Mouse (Mus musculus): ENCODE measurements around the gene Csf2. TPM values are rescaled to one million over a fixed set of nuclear protein-coding genes. Genes with fewer than 3 reads are reported as not detected.

Csf2 gene
- total RNA-seq, 2 experiments from 2014 or later: not detected

DNA sequence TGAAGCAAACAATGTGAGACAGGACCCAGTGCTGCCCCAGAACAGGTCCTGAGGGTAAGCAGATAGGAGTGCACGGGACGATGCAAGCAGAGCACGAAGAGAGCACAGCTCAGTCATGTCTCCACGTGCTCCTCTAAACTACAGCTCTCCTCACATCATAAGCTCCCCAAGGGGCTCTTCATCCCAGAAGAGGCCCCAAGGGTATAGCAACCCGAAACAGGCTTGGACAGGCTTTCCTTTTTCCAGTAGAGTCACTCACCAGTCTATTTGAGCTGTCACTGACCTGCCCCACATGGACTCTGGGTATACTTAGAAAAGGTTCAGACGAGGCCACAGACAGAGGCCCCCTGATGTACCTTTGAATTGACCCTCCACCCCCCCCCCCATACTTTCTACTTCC is 5.0 kb downstream of the Csf2 start:
- no peak for ATAC-seq (replicated peaks; ENCODE audit: poor library complexity, severe bottlenecking)

DNA sequence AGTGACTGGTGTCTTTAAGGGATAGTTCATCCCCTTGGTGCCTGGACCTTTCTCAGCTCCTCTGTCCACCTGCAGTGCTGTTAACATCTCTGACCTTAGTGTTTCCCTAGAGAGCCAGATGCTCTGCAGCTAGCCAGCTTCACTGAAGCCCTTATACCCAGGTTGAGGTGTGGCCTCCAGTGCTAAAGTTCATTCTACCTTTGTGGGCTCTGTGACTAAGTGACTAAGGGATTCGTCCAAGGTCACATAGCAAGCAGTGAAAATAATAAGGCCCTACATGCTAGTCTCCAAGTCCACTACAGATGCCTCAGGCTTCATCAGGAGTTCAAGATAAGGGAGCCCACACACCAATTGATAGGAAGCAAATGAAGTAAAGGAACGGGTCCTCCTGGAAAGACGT is 7.0 kb downstream of the Csf2 start:
- ATAC-seq (replicated peaks; ENCODE audit: poor library complexity, severe bottlenecking): no peak

DNA sequence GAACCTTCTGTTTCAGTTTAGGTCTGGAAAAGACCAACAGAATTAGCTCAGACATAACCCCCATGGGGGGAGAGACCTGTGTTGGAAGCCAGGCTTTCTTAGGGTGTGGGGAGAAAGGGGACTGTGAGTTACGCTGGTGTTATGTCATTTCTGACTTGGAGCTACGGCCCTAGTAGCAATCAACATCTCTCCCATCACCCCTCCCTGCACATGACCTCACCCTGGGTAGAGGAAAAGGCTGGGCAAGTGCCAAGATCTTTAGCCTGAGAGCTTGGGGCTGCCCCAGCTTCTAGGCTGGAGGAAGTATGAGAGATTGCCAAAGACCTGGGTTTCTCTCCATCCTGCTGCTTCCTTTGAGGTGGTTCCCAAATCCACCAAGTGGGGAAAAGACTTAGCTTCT is 12.5 kb downstream of the Csf2 start:
- ATAC-seq (replicated peaks; ENCODE audit: poor library complexity, severe bottlenecking): peak; percentile 89

DNA sequence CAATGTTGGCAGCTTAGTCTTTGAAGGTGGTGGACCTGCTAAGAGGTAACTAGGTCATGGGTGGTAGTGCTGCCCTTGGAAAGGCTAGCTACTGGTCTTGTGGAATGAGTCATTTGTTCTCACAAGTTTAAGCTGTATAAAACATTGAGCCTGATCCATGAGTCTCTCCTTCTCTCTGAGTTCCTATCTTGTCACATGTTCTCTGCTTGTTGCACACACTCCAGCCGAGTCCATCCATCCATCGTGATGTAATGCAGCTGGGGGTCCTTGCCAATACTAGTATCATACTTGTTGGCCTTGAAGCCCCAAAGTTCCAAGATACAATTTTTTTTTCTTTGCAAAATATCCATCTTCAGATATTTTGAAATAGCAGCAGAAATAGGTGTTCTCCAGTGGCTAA is 22.0 kb downstream of the Csf2 start:
- no peak for ATAC-seq (replicated peaks; ENCODE audit: poor library complexity, severe bottlenecking)

DNA sequence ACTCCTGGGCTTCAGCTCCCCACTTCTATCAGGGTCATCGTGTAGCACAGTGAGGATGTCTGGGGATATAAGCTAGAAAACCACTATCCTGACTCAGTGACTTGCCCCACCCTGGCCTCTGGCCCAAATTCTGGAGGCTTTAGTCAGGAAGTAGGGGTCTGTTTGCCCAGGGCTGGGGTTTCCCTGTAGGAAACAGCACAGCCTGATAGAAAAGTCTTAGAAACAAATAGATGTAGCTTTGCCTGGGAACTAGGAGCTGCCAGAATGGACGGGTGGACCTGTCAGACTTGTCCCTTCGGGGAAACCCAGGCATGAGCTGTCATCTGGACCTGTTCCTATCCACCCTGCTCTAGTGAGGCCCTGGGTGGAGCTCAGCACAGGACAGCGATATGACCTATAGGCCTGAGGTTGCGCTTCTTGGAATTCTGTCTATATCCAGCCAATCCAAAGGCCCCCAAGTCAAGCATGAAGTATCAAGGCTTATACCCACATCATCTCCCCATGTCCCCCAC is 24.9 kb downstream of the Csf2 start:
- ATAC-seq (replicated peaks; ENCODE audit: poor library complexity, severe bottlenecking): no peak; the same call in 1 of the 2 replicates

DNA sequence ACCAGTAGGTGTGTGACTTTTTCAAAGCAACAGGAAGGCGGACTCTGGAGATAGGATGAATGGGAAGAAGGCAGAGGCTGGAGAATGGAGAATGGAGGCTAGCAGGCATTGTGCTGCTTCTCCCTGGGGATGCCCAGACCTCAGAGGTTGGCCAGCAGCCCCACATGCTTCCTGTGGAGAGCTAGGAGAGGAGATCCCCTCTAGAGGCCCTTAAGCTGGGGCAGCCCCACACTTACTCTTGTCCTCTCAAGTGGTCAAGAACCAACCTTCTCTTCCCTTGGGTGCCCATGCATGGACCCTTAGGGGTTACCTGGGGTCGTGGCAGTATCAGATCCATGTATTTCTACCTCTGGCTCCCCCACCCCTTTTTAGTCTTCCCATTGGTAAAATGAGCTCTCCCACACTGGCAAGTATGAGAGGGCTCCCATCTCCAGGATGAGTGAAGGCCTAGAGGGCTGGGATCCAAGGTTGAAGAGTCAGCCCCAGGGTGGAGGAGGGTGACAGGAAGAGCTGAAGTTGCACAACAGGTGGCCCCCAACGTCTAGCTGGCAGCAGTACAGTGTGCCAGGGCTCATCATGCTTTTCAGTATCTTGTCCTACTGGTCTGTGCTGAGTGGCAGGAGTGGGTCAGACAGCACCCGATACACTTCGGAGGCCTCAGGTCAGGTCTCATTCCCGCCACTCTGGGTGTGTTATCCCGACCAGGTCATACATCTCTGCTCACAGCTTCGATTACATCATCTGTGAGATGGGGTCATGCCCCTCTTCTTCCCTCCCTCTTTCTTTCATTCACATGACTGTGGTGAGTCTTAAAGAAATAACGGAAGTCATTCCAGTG is 25.6 kb downstream of the Csf2 start:
- peak; percentile 55 for ATAC-seq (replicated peaks; ENCODE audit: poor library complexity, severe bottlenecking)

DNA sequence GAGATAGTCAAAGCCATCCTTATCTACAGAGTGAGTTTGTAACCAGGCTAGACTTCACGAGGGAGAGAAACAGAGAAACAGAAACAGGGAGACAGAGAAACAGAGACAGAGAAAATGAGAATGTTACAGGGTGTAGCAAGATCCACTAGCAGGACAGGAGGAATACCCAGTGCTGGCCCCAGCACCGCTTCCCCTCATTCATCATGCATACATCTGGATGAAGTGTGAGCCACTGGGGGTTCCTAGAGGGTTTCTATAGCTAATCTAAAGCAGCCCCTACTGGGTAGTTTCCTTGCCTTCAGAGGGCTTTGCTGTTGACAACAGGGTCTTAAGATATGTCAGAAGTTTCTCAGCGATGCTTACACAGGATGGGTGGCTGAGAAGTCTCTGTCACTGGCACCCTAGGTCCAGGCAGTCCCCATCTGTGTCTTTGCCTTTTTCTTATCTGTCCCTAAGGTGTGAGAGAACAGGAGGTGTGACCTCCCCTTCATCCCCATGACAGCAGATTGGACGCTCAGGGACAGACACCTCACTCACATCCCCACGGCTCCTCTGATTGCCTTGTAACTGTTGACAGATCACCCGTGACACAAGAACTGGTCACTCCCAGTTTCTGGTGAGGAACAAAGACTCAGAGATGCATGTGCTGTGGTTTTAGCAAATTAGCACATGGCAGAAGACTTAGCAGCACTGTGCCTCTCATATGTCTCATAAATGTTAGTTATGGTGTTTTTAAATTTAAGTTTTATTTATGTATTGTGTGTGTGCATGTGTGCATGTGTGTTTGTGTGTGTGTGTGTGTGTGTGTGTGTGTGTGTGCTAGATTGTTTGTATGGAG is 29.3 kb downstream of the Csf2 start:
- ATAC-seq (replicated peaks; ENCODE audit: poor library complexity, severe bottlenecking): no peak

DNA sequence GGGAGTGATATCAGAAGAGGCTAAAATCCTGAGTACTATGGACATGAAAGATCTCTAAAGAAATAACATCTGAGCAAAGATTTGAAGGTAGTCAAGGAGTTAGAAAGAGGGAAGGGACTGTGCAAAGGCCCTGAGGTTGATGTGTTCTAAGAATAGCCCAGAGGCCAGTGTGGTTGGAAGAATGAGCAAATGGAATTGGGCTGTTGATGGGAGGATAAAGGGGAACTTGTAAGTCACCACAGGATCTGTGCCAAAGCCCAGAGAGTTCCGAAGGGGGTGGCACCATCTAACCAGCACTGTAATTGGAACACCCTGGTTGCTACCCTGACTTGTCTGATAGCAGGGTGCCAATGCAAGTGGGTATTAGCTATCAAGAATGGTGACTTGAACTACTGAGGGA is 30.3 kb downstream of the Csf2 start:
- ATAC-seq (replicated peaks; ENCODE audit: poor library complexity, severe bottlenecking): peak; percentile 32; the same call in 1 of the 2 replicates

DNA sequence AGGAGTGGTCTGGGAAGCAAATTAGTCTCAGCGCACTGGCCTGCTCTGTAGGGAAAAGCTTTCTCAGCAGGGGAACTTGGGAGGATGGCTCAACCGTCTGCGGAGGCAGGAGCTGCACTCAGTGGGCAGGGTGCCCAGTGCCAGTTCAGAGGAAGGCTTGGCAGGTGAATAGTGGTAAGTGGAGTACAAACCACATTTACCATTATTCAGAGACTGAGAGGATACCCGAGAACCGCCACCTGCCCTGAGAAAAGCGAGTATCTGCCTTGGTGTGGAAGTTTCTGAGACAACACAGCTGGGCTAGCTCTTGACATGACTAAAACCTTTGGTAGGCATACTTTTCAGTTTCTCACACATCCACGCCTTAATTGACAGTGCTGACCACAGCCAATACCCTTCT is 32.1 kb downstream of the Csf2 start:
- ATAC-seq (replicated peaks; ENCODE audit: poor library complexity, severe bottlenecking): 0 out of 2 replicates have a peak, but pooled peaks have one; percentile 8

DNA sequence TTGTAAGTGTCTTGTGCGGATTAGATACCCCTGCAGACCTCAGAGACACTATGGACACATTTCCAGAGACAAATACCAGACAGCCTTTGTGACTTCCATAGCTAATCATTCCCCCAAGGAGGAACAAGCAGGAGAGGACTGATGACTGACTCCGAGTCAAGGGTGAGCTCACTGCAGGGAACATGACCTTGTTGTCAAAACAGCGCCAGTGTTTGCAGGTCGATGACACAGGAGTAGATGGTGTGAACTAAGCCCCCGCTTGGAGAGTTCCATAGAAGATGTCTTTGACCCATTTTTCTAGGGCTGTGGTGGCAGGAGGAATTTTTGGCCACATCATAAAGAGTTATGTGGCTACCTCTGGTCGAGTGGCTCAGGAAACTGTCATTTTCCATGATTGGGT is 33.4 kb downstream of the Csf2 start:
- ATAC-seq (replicated peaks; ENCODE audit: poor library complexity, severe bottlenecking): no peak

DNA sequence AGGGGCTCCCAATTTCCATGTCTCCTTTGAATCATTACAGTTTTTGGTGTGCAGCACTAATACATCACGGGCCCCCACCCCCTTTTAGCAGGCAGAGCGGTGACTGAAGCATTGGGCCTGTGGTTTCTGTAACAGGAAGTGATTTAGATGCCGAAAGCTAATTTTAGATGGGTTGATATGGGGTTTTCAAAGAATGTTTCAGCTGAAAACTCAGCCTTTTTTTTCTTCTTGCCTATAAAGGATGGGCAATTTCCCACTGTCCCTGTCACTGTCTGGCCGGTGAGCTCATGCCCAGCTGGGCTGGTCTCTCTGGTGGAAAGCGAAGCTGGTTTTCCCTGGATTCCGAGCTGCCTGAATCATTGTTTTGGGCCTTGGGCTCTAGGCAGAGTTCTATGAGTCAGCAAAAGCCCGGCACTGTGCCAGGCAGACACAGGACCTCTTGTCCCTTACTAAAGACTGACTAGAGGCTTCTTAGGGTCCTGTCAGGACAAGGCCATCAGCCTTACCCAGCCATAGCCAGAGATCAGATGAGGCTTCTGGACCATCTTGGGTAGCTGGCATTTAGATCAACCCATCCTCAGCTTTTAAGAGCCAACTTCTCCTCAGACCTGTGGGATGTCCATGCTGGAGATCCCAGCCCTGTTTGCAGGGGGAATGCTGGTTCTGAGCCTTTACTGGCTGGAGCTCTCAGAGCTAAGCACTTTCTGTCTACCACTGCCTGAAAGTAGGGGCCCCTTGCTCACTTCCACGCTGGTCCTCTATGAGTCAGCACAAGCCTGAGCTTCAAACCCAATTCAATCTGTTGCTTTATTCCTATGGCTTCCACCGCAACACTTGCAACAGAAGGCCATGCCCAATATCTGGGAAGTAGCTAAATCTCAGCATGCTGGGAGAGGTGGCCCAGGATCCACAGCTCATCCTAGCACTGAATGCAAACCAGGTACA is 34.7 kb downstream of the Csf2 start:
- peak; percentile 64 for ATAC-seq (replicated peaks; ENCODE audit: poor library complexity, severe bottlenecking)

DNA sequence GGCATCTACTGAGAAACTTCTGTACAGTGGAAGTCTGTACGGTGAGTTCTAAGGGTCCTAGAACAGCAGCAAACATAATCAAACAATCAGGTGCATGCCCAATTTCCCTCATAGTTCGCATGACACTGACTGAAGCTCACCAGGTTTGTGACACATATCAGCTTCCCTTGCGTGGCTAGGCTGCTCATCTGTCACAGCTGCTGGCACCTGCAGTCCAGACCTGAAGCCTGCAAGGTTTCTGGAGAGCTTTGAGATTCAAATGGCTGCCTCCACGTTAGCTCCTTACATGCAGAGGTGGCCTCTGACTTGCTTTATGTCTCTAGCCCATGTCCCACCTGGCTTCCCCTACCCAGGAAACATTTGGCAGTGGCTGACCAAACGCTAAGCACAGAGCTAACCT is 35.8 kb downstream of the Csf2 start:
- ATAC-seq (replicated peaks; ENCODE audit: poor library complexity, severe bottlenecking): no peak

DNA sequence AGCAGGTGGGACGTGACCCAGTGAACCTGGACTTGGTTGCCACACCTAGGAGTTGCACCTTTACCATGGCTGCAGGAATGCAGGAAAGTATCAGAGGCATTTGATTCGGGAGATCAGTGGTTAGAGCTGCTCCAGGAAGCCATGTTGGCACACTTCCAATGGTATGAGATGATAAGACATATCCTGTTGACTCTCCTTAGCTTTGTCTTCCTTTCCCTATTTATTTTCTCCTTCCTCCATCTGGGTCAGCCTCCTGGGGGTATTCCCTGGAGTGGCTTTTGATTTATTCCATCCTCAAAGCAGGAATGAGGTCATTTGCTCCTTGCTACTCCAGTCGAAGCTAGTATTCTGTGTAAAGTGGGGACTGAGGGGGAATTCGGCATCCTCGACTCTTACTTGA is 42.5 kb downstream of the Csf2 start:
- ATAC-seq (replicated peaks; ENCODE audit: poor library complexity, severe bottlenecking): no peak

DNA sequence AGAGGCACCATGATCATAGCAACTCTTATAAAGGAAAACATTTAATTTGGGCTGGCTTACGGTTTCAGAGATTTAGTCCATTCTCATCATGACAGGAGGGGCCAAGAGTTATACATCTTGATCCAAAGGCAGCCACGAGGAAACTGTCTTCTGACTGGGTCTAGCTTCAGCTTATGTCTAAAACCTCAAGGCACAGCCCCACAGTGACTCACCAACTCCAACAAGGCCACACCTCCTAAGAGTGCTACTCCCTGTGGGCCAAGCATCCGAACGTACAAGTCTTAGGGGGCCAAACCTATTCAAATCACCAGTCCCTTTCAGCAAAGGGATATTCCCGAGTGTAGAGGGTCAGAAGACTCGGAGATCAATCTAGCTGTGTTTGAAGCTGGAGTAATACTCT is 44.1 kb downstream of the Csf2 start:
- no peak for ATAC-seq (replicated peaks; ENCODE audit: poor library complexity, severe bottlenecking)

DNA sequence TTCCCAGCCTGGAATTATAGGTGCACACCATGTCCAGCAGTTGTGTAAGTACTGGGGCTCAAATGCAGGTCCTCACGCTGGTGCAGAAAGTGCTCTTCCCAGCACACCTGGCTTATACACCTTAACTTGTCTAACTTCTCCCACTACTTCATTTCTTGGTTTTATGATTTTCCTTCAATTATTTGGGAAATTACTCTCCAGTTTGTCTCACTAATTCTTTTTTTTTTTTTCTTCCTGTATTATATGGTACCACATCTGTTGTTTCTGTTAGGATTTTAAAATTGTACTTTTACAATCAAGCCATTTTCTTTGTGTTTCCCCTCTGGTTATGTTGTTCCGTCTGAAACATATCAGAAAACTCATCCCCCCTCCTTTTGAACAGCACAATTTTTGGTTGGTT is 44.7 kb downstream of the Csf2 start:
- no peak for ATAC-seq (replicated peaks; ENCODE audit: poor library complexity, severe bottlenecking)

DNA sequence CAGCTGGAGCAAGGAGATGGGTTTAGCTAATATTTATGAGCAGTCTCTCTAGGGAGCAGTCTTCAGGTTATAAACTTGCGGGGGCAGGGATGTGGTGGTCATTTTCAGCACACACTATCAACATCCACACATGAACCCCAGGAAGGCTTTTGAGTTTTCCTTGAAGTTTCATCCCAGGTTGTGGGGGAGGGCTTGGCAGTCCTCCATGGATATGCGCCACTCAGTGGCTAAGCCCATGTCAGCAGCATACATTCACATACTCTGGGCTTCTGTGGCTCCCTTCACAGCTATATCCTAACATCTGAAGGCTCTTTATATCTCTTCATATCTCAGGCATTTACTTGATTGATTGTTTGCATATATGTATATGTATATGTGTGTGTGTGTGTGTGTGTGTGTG is 46.3 kb downstream of the Csf2 start:
- ATAC-seq (replicated peaks; ENCODE audit: poor library complexity, severe bottlenecking): no peak

DNA sequence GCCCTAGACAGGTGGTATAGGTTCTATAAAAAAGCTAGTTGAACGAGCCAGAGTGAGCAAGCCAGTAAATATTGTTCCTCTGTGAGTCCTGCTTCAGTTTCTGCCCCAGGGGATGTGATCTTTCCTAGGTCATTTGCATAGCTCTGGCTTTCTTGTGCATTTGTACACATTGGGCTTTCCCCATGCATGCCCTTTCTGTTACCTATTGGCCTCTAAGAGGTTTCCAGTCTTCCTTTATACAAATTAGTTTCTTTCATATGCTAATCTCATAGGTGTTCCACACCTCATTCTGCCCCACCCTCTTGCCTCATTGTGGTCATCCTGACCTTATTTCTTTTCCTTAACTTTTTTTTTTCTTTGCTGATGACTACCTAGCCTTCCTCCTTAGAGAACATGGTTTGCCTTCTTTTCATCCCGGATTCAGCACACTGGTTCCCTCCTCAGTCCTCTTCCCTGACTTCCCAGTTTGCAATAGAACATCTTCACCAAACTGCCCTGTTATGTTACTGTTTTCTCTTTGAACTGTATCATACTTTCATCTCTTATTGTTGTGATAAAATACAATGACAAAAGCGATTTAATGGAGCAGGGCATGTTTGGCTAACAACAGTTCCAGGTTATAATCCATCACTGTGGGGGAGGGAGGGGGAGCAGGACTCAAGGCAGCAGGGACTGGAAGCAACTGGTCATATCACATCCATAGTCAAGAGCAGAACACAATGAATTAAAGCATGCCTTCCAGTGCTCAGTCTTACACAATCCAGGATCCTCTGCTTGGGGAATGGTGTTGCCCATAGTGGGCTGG is 47.4 kb downstream of the Csf2 start:
- no peak for ATAC-seq (replicated peaks; ENCODE audit: poor library complexity, severe bottlenecking)

DNA sequence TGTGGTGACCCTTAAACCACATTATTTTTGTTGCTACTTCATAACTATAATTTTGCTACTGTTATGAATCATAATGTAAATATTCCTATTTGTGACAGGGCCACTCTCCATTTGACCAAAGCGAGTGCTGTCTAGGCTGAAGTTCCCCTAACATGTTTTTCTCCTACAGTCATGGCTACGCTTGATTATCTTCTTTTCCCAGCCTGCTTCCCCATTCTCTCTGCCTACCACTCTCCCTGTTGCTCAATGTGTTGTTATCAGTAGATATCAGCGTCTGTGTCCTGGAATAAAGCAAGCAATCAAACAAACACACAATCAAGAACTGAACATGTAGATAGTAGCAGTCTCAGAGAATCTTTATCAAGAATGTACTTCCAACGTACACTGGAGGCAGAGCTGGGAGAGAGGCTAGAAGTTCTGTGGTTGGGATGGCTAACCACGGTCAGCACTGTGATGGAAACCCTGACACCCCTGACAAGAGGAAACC is 48.1 kb downstream of the Csf2 start:
- peak; percentile 84 for ATAC-seq (replicated peaks; ENCODE audit: poor library complexity, severe bottlenecking)
